Comparison of ENCODE assay signal across 13 mouse cellular contexts in the genomic region with DNA sequence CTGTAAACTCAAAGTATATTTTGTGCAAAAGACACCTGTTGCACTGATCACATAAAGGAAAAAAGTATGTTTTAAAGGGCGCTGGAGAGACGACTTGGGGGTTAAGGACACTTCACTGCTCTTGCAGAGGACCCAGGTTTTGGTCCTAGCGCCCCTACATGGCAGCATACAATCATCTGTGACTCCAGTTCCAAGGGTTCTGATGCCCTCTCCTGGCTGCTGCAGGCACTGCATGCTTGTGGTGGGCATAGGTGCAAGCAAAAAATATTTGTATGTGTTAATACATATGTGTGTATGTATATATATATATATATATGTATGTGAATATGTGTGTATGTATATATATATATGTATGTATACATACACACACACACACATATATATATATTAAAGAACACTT.
A peak's percentile ranks its signal among the peaks of the same experiment; 100 is the strongest.
DNase-seq lines count a peak whose midpoint lies in the region; ATAC-seq and TF ChIP-seq lines count a peak whose summit lies in the region.
"Had no signal": no experiment of that assay in that cellular context is flagged by ENCODE, and none has a peak within 500 bp of the region (broad histone marks: within the 10 kb centered on the region; RNA-seq: fewer than 3 reads in every experiment).

No protein-coding gene starts in this region.

- no peak overlapping the region for H3K9ac ChIP-seq in hindbrain, postnatal 0 days (replicated peaks; ENCODE audit: low read length)
- no peak overlapping the region for H3K9ac ChIP-seq in hindbrain, embryonic 13.5 days
- no peak overlapping the region for H3K9ac ChIP-seq in lung, embryonic 14.5 days
- H3K9ac ChIP-seq: hindbrain, embryonic 14.5 days; liver, embryonic 15.5 days had no signal

- H3K27ac ChIP-seq in hindbrain, postnatal 0 days = no peak overlapping the region
- H3K27ac ChIP-seq in hindbrain, embryonic 13.5 days = no peak overlapping the region
- H3K27ac ChIP-seq in lung, embryonic 14.5 days (ENCODE audit: low read depth) = no peak overlapping the region
- H3K27ac ChIP-seq: hindbrain, embryonic 14.5 days; liver, embryonic 15.5 days had no signal

- 97% methylated on average over 3 of the region's 3 CpGs for WGBS in hindbrain, postnatal 0 days
- 97% methylated on average over 3 of the region's 3 CpGs for WGBS in hindbrain, embryonic 13.5 days
- WGBS in lung, embryonic 14.5 days = 93% methylated on average over 3 of the region's 3 CpGs

- no peaks in the 10 kb centered on the region for H3K9me3 ChIP-seq in hindbrain, postnatal 0 days (ENCODE audit: low read length)
- H3K9me3 ChIP-seq in hindbrain, embryonic 13.5 days = no peaks in the 10 kb centered on the region
- H3K9me3 ChIP-seq in lung, embryonic 14.5 days (ENCODE audit: low read depth, low read length) = no peaks in the 10 kb centered on the region
- no peaks in the 10 kb centered on the region for H3K9me3 ChIP-seq in E14TG2a.4 (ENCODE audit: low read length)
- H3K9me3 ChIP-seq: liver, embryonic 15.5 days had no signal

- H3K4me3 ChIP-seq in hindbrain, postnatal 0 days (ENCODE audit: low read length) = no peak overlapping the region
- H3K4me3 ChIP-seq in hindbrain, embryonic 13.5 days = no peak overlapping the region
- H3K4me3 ChIP-seq in lung, embryonic 14.5 days (ENCODE audit: low read depth, low read length) = no peak overlapping the region
- H3K4me3 ChIP-seq in E14TG2a.4 (replicated peaks; ENCODE audit: low read length) = no peak overlapping the region
- H3K4me3 ChIP-seq: erythroblast, embryonic 14.5 days; liver, embryonic 15.5 days had no signal

- H3K4me1 ChIP-seq in hindbrain, postnatal 0 days (ENCODE audit: insufficient read depth, low read length) = peaks cover 18% of the 10 kb centered on the region
- H3K4me1 ChIP-seq in hindbrain, embryonic 13.5 days (replicated peaks) = peaks cover 56% of the 10 kb centered on the region
- H3K4me1 ChIP-seq in lung, embryonic 14.5 days (ENCODE audit: insufficient read depth) = peaks cover 7% of the 10 kb centered on the region; the same call in 1 of the 2 replicates
- peaks cover 48% of the 10 kb centered on the region for H3K4me1 ChIP-seq in E14TG2a.4 (replicated peaks; ENCODE audit: low read depth, low read length)
- H3K4me1 ChIP-seq: liver, embryonic 15.5 days had no signal

- no peaks in the 10 kb centered on the region for H3K27me3 ChIP-seq in hindbrain, postnatal 0 days (ENCODE audit: insufficient read depth, low read length)
- H3K27me3 ChIP-seq in hindbrain, embryonic 13.5 days = peaks cover 14% of the 10 kb centered on the region; the same call in 1 of the 2 replicates
- no peaks in the 10 kb centered on the region for H3K27me3 ChIP-seq in lung, embryonic 14.5 days (ENCODE audit: insufficient read depth, low read length)
- H3K27me3 ChIP-seq in E14TG2a.4 (ENCODE audit: insufficient read depth, low read length) = peaks cover 32% of the 10 kb centered on the region
- H3K27me3 ChIP-seq: liver, embryonic 15.5 days had no signal

- no peaks in the 10 kb centered on the region for H3K36me3 ChIP-seq in hindbrain, postnatal 0 days (ENCODE audit: insufficient read depth, low read length)
- no peaks in the 10 kb centered on the region for H3K36me3 ChIP-seq in hindbrain, embryonic 13.5 days
- H3K36me3 ChIP-seq in lung, embryonic 14.5 days (ENCODE audit: insufficient read depth) = no peaks in the 10 kb centered on the region
- peaks cover 3% of the 10 kb centered on the region; the same call in 1 of the 2 replicates for H3K36me3 ChIP-seq in E14TG2a.4 (ENCODE audit: insufficient read depth, low read length)
- H3K36me3 ChIP-seq: liver, embryonic 15.5 days had no signal

- H3K4me2 ChIP-seq in hindbrain, postnatal 0 days (ENCODE audit: low read depth, low read length) = no peak overlapping the region
- no peak overlapping the region for H3K4me2 ChIP-seq in hindbrain, embryonic 13.5 days
- H3K4me2 ChIP-seq in lung, embryonic 14.5 days = no peak overlapping the region
- H3K4me2 ChIP-seq: heart, embryonic 11.5 days; hindbrain, embryonic 14.5 days; liver, embryonic 15.5 days; midbrain, embryonic 11.5 days had no signal

- ATAC-seq in hindbrain, postnatal 0 days = no peak
- ATAC-seq in hindbrain, embryonic 13.5 days (ENCODE audit: low FRiP score) = no peak
- ATAC-seq in lung, embryonic 14.5 days (ENCODE audit: insufficient read depth) = no peak
- no peak for ATAC-seq in activated CD4-positive, CD25-positive, alpha-beta regulatory T cell, adult 4 months

- TF ChIP-seq CTCF in hindbrain, postnatal 0 days (IDR thresholded peaks at IDR 0.05; ENCODE audit: low read depth) = peak; percentile 55
- peak; percentile 44 for TF ChIP-seq CTCF in lung, embryonic 14.5 days (IDR thresholded peaks at IDR 0.05; ENCODE audit: low read depth)
- TF ChIP-seq CTCF in E14TG2a.4 (conservative IDR thresholded peaks at IDR 0.05; ENCODE audit: low read length) = peak; percentile 60

- no peak for DNase-seq in hindbrain, postnatal 0 days (ENCODE audit: low spot score)
- DNase-seq in lung, embryonic 14.5 days = no peak
- DNase-seq in lung, postnatal 14 days = no peak
- DNase-seq in ZHBTc4 (ENCODE audit: low read depth, low spot score) = peak; percentile 56
- DNase-seq: embryo, embryonic 11 days had no signal
